17 mouse cellular contexts compared by ENCODE assay signal in genomic region chr14:120409854-120410253, GRCm38 (mm10).
DNase-seq lines count a peak whose midpoint lies in the region; ATAC-seq lines count a peak whose summit lies in the region.
"Had no signal": no experiment of that assay in that cellular context is flagged by ENCODE, and none has a peak within 500 bp of the region (broad histone marks: within the 10 kb centered on the region; RNA-seq: fewer than 3 reads in every experiment).

No protein-coding gene starts in this region.

- intact Hi-C loops in left cerebral cortex, postnatal 4 days (cut with DNase I): no loop called here

- ATAC-seq in frontal cortex, adult (ENCODE audit: low TSS enrichment): peak; percentile 76
- no peak for ATAC-seq in megakaryocyte progenitor cell, adult 5-6 weeks (replicated peaks; ENCODE audit: poor library complexity)
- ATAC-seq: activated CD4-positive, CD25-positive, alpha-beta regulatory T cell, adult 4 months; forebrain, embryonic 14.5 days; forebrain, postnatal 0 days had no signal

- no peak for DNase-seq in frontal cortex, postnatal 25 days (ENCODE audit: low spot score in 2 of 2)
- DNase-seq in left cerebral cortex, adult 18-20 months (ENCODE audit: low spot score in 2 of 2): peak; percentile 56 to 63
- DNase-seq in left cerebral cortex, postnatal 4 days: no peak
- DNase-seq in right cerebral cortex, adult 2 months (ENCODE audit: low spot score in 2 of 2): peak; percentile 58 to 63
- DNase-seq in right cerebral cortex, postnatal 14 days: no peak
- DNase-seq: adrenal gland, adult 8-10 months; adrenal gland, postnatal 25 days; cerebellum, adult 18-20 months; cerebellum, adult 9-10 months; cerebellum, postnatal 14 days; forebrain, postnatal 0 days; gastrocnemius, postnatal 25 days; heart, adult 2 months had no signal

Comparison
In these comparisons a context has a peak if more than half of its experiments do, and no peak if none do; other contexts are left out.
1. DNase-seq: peak in left cerebral cortex, adult 18-20 months (2 of 2) and right cerebral cortex, adult 2 months (2 of 2); none in frontal cortex, postnatal 25 days (0 of 2), left cerebral cortex, postnatal 4 days (single experiment) and right cerebral cortex, postnatal 14 days (single experiment).